Mouse (Mus musculus): ENCODE measurements around the gene A830018L16Rik.
"Not testable (repeated sequence)": the region's sequence is repeated elsewhere in the genome, so short reads cannot be mapped to it uniquely, and the experiment has no call there.

The A830018L16Rik gene

DNA sequence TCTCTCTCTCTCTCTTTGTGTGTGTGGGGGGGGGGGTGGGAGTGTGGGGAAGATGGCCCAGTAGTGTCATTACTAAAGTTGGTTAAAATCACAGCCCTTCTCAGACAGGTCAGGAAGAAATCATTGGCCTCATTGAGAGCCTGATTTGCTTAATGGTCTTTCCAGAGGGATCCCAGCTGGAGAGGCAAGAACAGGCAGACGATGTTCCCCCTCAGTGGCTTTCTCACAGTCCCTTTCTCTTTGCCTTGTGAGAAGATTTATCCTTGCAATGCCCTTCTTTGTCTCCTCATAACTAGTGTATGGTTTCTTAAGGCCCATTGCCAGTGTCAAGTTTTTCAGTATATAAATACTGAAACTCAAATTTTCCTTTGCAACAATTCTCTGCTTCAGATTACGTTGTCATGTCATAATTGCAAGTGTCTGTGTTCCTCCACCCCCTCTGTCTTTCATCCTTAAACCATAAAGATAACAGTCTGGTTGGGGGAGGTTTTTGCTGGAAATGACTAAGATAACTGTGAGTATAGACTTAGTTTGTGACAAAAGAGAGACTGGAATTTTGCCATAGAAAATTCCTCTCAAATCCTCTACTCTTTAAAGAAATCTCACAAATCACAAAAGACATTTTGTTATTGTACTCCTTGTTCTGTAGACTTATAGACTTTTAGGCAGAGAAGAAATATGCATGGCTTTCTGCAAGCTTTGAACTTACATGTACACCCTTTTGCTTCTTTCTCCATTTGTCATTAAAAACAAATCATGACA is 595.1 kb downstream of the A830018L16Rik start:
- DNase-seq: no peak

GRCm38 (mm10) chr1:12009551-12009846 is 595.6 kb downstream of the A830018L16Rik start:
- no peak for DNase-seq

GRCm38 (mm10) chr1:12010607-12011006 is 596.7 kb downstream of the A830018L16Rik start:
- DNase-seq: no peak

DNA sequence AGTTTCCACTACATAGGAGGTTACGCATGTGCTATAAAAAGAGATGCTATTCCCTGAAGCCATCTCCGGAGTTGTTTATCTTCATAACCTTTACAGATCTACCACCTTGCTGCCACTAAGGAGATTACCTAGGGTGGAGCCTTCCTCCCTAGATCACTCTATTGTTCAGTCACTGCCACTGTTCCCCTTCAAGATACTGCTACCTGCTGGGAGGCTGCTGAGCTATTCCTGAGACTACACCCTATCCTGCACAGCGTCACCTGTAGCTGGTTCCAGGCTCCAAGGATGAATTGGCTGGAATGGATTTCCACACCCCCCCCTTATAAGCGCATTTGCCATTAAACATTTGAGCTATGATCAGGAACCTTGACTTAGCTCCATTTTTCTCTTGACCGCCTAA is 606.7 kb downstream of the A830018L16Rik start:
- not testable (repeated sequence) for DNase-seq

Data from thymus, postnatal 4 days (tissue).